Comparison of ENCODE assay signal across 8 mouse cellular contexts in genomic region chr4:100095685-100096595, GRCm38 (mm10). TPM values are rescaled to one million over a fixed set of nuclear protein-coding genes. Genes with fewer than 3 reads are reported as not detected.
DNase-seq lines count a peak whose midpoint lies in the region; ATAC-seq and TF ChIP-seq lines count a peak whose summit lies in the region.

Ror1 (plus strand) TSS chr4:100095791.

- H3K4me2 ChIP-seq in intestine, postnatal 0 days (replicated peaks; ENCODE audit: low read depth): peak within 1 kb of the TSS; percentile 95

- TF ChIP-seq CTCF in intestine, postnatal 0 days (IDR thresholded peaks at IDR 0.05; ENCODE audit: low read depth): peak; percentile 89

- H3K9ac ChIP-seq in intestine, postnatal 0 days (ENCODE audit: low read depth, low read length): peak within 1 kb of the TSS; percentile 51

- H3K27me3 ChIP-seq in intestine, postnatal 0 days (replicated peaks; ENCODE audit: control insufficient read depth, insufficient read depth, low read length): no peaks in the 10 kb centered on the region

- peak within 1 kb of the TSS; percentile 71 for H3K4me3 ChIP-seq in intestine, postnatal 0 days (ENCODE audit: low read depth, low read length)

- H3K27ac ChIP-seq in intestine, postnatal 0 days (ENCODE audit: low read depth, low read length): peak within 1 kb of the TSS; percentile 57; the same call in 1 of the 2 replicates

- DNase-seq in adrenal gland, postnatal 25 days: peak; percentile 92
- DNase-seq in embryo, embryonic 9.5 days (ENCODE audit: extremely low spot score): peak; percentile 97
- DNase-seq in heart, adult 11 months: peak; percentile 98
- peak; percentile 83 for DNase-seq in left cerebral cortex, postnatal 25 days (ENCODE audit: low spot score in 2 of 2)
- peak; percentile 88 for DNase-seq in mesoderm, embryonic 11.5 days (ENCODE audit: low read depth, low spot score)
- DNase-seq in right cerebral cortex, postnatal 36 days (ENCODE audit: low spot score in 2 of 2): peak; percentile 65 to 66

- WGBS in intestine, postnatal 0 days: under 1% methylated on average over 68 of the region's 76 CpGs

- H3K9me3 ChIP-seq in intestine, postnatal 0 days (ENCODE audit: control insufficient read depth): no peaks in the 10 kb centered on the region

- ATAC-seq in intestine, postnatal 0 days: peak; percentile 73
- no peak for ATAC-seq in monocyte, adult 5-6 weeks (replicated peaks; ENCODE audit: insufficient number of reproducible peaks, low FRiP score, low TSS enrichment, poor library complexity, severe bottlenecking)

- no peaks in the 10 kb centered on the region for H3K36me3 ChIP-seq in intestine, postnatal 0 days (ENCODE audit: control insufficient read depth, insufficient read depth)

- H3K4me1 ChIP-seq in intestine, postnatal 0 days (replicated peaks; ENCODE audit: control insufficient read depth, insufficient read depth, low read length): peaks cover 4% of the 10 kb centered on the region; the same call in 1 of the 2 replicates

- intact Hi-C loops in left cerebral cortex, postnatal 25 days (cut with DNase I): loop anchor here (1.0 to 5.0 kb wide), 3 partner anchors 121 to 441 kb away; no protein-coding TSS in a partner anchor

RNA-seq across cellular contexts. Expression of gene Ror1, which starts in this region (rescaled TPM):
- total RNA-seq in adrenal gland, postnatal 25 days (2021): 5.7 and 10.3 TPM in 2 replicates
- polyA plus RNA-seq in intestine, postnatal 0 days (2015; fragmentation: Nextera tagmentation; extraction: Ambion mirVana): 2.5 and 2.9 TPM in 2 replicates
- total RNA-seq in left cerebral cortex, postnatal 25 days (2021): 1 to 10 TPM in 1 of 2 experiments, under 1 TPM in 1; 0.69 to 1.0 TPM
- 0.10 TPM in 1 of 3 replicates, not detected in the others for total RNA-seq in monocyte, adult 5-6 weeks (2017)
